Mouse (Mus musculus) embryonic facial prominence, embryonic 14.5 days (tissue): ENCODE measurements at regions not wholly inside any gene's neighbourhood (a gene's known extent, or its start where the extent isn't known, plus 50 kb on each side); places are given as distances from the start of the nearest gene placed in this dataset.
A peak's percentile ranks its signal among the peaks of the same experiment; 100 is the strongest.

ENCODE experiments used
- ATAC-seq: fragments of 200-750 bp; cut with Nextera tagmentation; 2 replicates; pipeline ENCODE4 v1.8.0; 2017; ENCODE audit warnings: low read depth, moderate number of reproducible peaks, moderate TSS enrichment
- DNase-seq: peaks from one replicate; pipeline ENCODE4 v3.0.0-alpha.2; 2015; ENCODE audit warnings: low spot score
- H3K27ac ChIP-seq: fragments of 300-500 bp; sonication (generic); replicated peaks from 2 replicates; pipeline ENCODE4 v1.5.1; 2014; ENCODE audit warnings: low read depth, mild to moderate bottlenecking, low read length, moderate library complexity
- H3K27me3 ChIP-seq: fragments of 300-500 bp; sonication (generic); replicated peaks from 2 replicates; pipeline ENCODE4 v1.6.1; 2014; ENCODE audit warnings: low read length; ENCODE audit not compliant: control insufficient read depth, insufficient read depth
- H3K36me3 ChIP-seq: fragments of 300-500 bp; sonication (generic); 2 replicates; pipeline ENCODE4 v1.6.1; 2014; ENCODE audit warnings: low read length, mixed read lengths; ENCODE audit not compliant: control insufficient read depth, insufficient read depth
- H3K4me1 ChIP-seq: fragments of 300-500 bp; sonication (generic); 2 replicates; pipeline ENCODE4 v1.6.1; 2014; ENCODE audit warnings: antibody characterized with exemption, low read length; ENCODE audit not compliant: control insufficient read depth, insufficient read depth
- H3K4me2 ChIP-seq: fragments of 300-500 bp; sonication (generic); 2 replicates; pipeline ENCODE4 v1.6.1; 2014; ENCODE audit warnings: low read depth, mild to moderate bottlenecking, low read length, moderate library complexity, mixed read lengths
- H3K4me3 ChIP-seq: fragments of 300-500 bp; sonication (generic); 2 replicates; pipeline ENCODE4 v1.5.1; 2014; ENCODE audit warnings: low read depth, mild to moderate bottlenecking, low read length
- H3K9ac ChIP-seq: fragments of 300-500 bp; sonication (generic); 2 replicates; pipeline ENCODE4 v1.6.1; 2014; ENCODE audit warnings: low read depth, mild to moderate bottlenecking, low read length, moderate library complexity, mixed read lengths
- H3K9me3 ChIP-seq: fragments of 300-500 bp; sonication (generic); 2 replicates; pipeline ENCODE4 v1.6.1; 2016; ENCODE audit warnings: low read length; ENCODE audit not compliant: control insufficient read depth
- WGBS: fragments of 180-500 bp; shearing (Covaris S2); extraction: QIAGEN DNeasy Blood & Tissue Kit; methylation state at CpG from one replicate; pipeline ENCODE4 v1.1.7; 2014; 5-methylcytosine and 5-hydroxymethylcytosine counted together

- no peaks in the 10 kb centered on the region for H3K36me3 ChIP-seq
- no peaks in the 10 kb centered on the region for H3K9me3 ChIP-seq
- no peak overlapping the region for H3K9ac ChIP-seq
- peak; percentile 13 for DNase-seq
- no peak overlapping the region for H3K4me3 ChIP-seq
- no peak for ATAC-seq
- no peak overlapping the region for H3K27ac ChIP-seq
- 13% methylated on average over 2 of the region's 2 CpGs for WGBS
- no peak overlapping the region for H3K4me2 ChIP-seq
- H3K4me1 ChIP-seq: no peaks in the 10 kb centered on the region
- no peaks in the 10 kb centered on the region for H3K27me3 ChIP-seq
These were observed 139.3 kb downstream of the Dcaf12l2 start for GRCm38 (mm10) chrX:44228847-44229246.
